Mouse (Mus musculus): ENCODE measurements at regions not wholly inside any gene's neighbourhood (a gene's known extent, or its start where the extent isn't known, plus 50 kb on each side); places are given as distances from the start of the nearest gene placed in this dataset.

DNA sequence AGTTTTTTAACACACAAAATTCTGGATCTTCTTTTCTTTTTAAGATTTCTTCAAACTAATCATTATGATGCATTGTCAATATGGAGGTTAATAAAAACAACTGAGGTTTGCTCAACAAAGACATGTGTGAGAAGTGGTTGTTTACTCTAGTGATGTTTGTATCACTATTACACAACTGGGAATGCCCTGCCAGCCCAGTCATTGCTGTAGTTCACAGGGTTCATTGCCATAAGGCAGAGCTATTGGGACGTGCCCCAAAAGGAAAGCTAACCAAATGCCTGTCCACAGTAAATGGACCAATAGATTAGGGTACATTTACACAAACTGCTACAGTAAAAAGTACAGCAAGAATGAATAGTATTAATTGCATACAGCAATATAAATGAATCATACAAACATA lies 84.9 kb downstream of the Mrpl39 start:
- Histone ChIP-seq H3K4me3 (ENCODE audit: insufficient read depth in 1 of 2, low read depth in 2 of 2, low read length in 2 of 2) (no peak overlapping the region), H3K27ac (no peak overlapping the region), H3K9me3 (ENCODE audit: control insufficient read depth, low read length) (no peaks in the 10 kb centered on the region), H3K27me3 (ENCODE audit: control insufficient read depth, insufficient read depth, low read length) (no peaks in the 10 kb centered on the region), H3K4me1 (replicated peaks; ENCODE audit: control insufficient read depth in 2 of 2, insufficient read depth in 2 of 2, low read length in 1 of 2) (no peaks in the 10 kb centered on the region), H3K36me3 (replicated peaks; ENCODE audit: control insufficient read depth, insufficient read depth, low read depth) (no peaks in the 10 kb centered on the region), H3K4me2 (ENCODE audit: low read depth) (no peak overlapping the region), H3K9ac (replicated peaks) (no peak overlapping the region)
- DNase-seq (ENCODE audit: low read depth in 3 of 3, low spot score in 3 of 3) (no peak), ATAC-seq (ENCODE audit: insufficient read depth) (no peak)
- TF ChIP-seq EP300 (IDR thresholded peaks at IDR 0.05; ENCODE audit: low read depth) (no peak), CTCF (IDR thresholded peaks at IDR 0.05; ENCODE audit: low read depth) (no peak)
- WGBS (ENCODE audit: insufficient replicate concordance), result 39% methylated on average over 1 of the region's 1 CpGs

DNA sequence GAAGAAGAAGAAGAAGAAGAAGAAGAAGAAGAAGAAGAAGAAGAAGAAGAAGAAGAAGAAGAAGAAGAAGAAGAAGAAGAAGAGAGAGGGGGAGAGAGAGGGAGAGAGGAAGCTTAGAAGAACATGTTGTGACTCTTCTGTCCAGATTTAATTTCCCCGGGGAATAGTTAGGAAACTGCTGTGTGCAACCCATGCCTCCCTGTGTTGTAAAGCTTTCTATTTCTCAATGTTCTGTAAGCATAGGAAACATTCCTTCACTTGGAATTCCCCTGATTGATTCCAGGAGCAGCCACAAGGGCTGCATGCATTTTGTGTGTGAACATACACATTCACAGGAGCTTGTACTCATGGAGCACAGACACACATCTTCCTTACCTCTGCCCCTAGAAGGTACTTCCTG lies 81.7 kb downstream of the Mrpl39 start:
- no peaks in the 10 kb centered on the region for H3K4me1 ChIP-seq (replicated peaks; ENCODE audit: control insufficient read depth in 2 of 2, insufficient read depth in 2 of 2, low read length in 1 of 2)

DNA sequence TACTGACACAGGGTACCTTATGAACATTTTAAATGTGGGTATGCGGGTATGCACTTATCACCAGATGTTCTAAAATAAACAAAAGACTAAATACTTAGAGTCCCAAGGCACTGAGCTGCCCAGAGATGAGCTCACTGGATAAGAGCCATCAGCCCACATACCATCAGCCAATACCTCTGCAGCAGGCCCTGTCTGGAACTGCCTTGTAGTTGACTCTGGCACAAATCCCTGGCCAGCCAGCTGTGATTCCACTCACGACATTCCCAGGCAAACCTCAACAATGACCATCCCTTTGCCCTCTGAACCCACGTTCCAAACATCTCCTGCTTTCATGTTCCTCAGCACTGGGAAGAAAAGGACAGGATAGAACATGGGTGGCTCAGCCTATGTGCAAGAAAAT lies 73.7 kb downstream of the Mrpl39 start:
- DNase-seq (ENCODE audit: low read depth in 3 of 3, low spot score in 3 of 3) (no peak), ATAC-seq (ENCODE audit: insufficient read depth) (no peak)
- Histone ChIP-seq H3K4me2 (ENCODE audit: low read depth) (no peak overlapping the region), H3K4me3 (ENCODE audit: insufficient read depth in 1 of 2, low read depth in 2 of 2, low read length in 2 of 2) (no peak overlapping the region), H3K9me3 (ENCODE audit: control insufficient read depth, low read length) (no peaks in the 10 kb centered on the region), H3K4me1 (replicated peaks; ENCODE audit: control insufficient read depth in 2 of 2, insufficient read depth in 2 of 2, low read length in 1 of 2) (no peaks in the 10 kb centered on the region), H3K9ac (replicated peaks) (no peak overlapping the region), H3K36me3 (replicated peaks; ENCODE audit: control insufficient read depth, insufficient read depth, low read depth) (no peaks in the 10 kb centered on the region), H3K27me3 (ENCODE audit: control insufficient read depth, insufficient read depth, low read length) (no peaks in the 10 kb centered on the region), H3K27ac (no peak overlapping the region)
- no peak for TF ChIP-seq EP300 (IDR thresholded peaks at IDR 0.05; ENCODE audit: low read depth)
- TF ChIP-seq CTCF (IDR thresholded peaks at IDR 0.05; ENCODE audit: low read depth), result no peak
- 52% methylated on average over 3 of the region's 3 CpGs for WGBS (ENCODE audit: insufficient replicate concordance)

More for the DNA sequence above, 81.7 kb downstream of the Mrpl39 start:
- TF ChIP-seq EP300 (IDR thresholded peaks at IDR 0.05; ENCODE audit: low read depth), result no peak
- no peak for TF ChIP-seq CTCF (IDR thresholded peaks at IDR 0.05; ENCODE audit: low read depth)
- no peaks in the 10 kb centered on the region for H3K9me3 ChIP-seq (ENCODE audit: control insufficient read depth, low read length)
- no peak for ATAC-seq (ENCODE audit: insufficient read depth)
- H3K27ac ChIP-seq, result no peak overlapping the region
- H3K9ac ChIP-seq (replicated peaks), result no peak overlapping the region
- H3K4me3 ChIP-seq (ENCODE audit: insufficient read depth in 1 of 2, low read depth in 2 of 2, low read length in 2 of 2), result no peak overlapping the region
- H3K36me3 ChIP-seq (replicated peaks; ENCODE audit: control insufficient read depth, insufficient read depth, low read depth), result no peaks in the 10 kb centered on the region
- H3K27me3 ChIP-seq (ENCODE audit: control insufficient read depth, insufficient read depth, low read length), result no peaks in the 10 kb centered on the region
- WGBS (ENCODE audit: insufficient replicate concordance), result 61% methylated on average over 1 of the region's 1 CpGs
- no peak overlapping the region for H3K4me2 ChIP-seq (ENCODE audit: low read depth)
- DNase-seq (ENCODE audit: low read depth in 3 of 3, low spot score in 3 of 3), result no peak

DNA sequence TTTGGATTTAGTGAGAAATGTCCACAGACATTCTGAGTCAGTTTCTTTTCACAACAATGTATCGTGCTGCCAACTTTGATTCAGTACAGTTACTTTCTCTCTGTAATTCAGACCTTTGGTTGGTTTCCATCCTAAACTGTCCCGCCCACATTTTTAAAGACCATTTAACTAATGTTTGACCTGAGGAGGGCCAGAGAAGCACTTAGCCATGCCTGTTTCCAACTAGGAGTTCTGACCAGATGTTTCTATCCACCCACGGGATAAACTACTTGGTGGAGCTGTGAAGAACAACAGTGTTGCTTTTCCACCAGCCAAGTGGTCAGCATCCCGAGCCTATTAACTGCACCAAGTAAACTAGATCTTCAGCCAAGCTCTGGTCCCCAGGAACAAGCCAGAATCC lies 72.0 kb downstream of the Mrpl39 start:
- Histone ChIP-seq H3K4me2 (ENCODE audit: low read depth) (no peak overlapping the region), H3K9me3 (ENCODE audit: control insufficient read depth, low read length) (no peaks in the 10 kb centered on the region), H3K9ac (replicated peaks) (no peak overlapping the region), H3K36me3 (replicated peaks; ENCODE audit: control insufficient read depth, insufficient read depth, low read depth) (no peaks in the 10 kb centered on the region), H3K27me3 (ENCODE audit: control insufficient read depth, insufficient read depth, low read length) (no peaks in the 10 kb centered on the region), H3K4me1 (replicated peaks; ENCODE audit: control insufficient read depth in 2 of 2, insufficient read depth in 2 of 2, low read length in 1 of 2) (no peaks in the 10 kb centered on the region), H3K27ac (no peak overlapping the region), H3K4me3 (ENCODE audit: insufficient read depth in 1 of 2, low read depth in 2 of 2, low read length in 2 of 2) (no peak overlapping the region)
- no peak for TF ChIP-seq CTCF (IDR thresholded peaks at IDR 0.05; ENCODE audit: low read depth)
- no peak for TF ChIP-seq EP300 (IDR thresholded peaks at IDR 0.05; ENCODE audit: low read depth)
- DNase-seq (ENCODE audit: low read depth in 3 of 3, low spot score in 3 of 3), result no peak
- WGBS (ENCODE audit: insufficient replicate concordance), result 62% methylated on average over 4 of the region's 4 CpGs
- no peak for ATAC-seq (ENCODE audit: insufficient read depth)

All from liver, embryonic 14.5 days (tissue).